Mouse (Mus musculus): Measurements from ENCODE around the gene Gm11444. TPM values are rescaled to one million over a fixed set of nuclear protein-coding genes. Genes with fewer than 3 reads are reported as not detected.

Gene Gm11444
- polyA plus RNA-seq, 1 experiment from 2014 or later, result not detected

DNA sequence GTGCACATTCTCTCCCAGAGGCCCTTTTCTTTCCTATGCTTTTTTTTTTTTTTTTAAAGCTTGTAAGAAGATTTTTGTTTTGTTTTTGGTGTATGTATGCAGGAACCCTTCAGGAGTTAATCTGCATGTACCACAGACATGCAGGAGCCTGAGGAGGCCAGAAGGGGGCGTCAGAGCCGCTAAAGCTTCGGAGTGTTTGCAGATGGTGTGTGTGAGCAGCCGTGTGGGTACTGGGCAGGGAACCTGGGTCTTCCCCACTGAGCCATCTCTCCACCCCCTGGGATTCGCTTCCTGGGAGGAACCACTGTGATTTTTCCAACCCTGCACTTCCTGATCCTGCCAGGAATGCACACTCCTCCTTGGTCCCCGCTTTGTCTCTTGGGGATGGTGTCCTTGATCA, 625 bp upstream of the Gm11444 start:
- no peak overlapping the region for H3K27ac ChIP-seq (replicated peaks)
- DNase-seq (ENCODE audit: low spot score) (no peak), ATAC-seq (ENCODE audit: low FRiP score, low TSS enrichment) (no peak)
- no peaks in the 10 kb centered on the region for H3K9me3 ChIP-seq (ENCODE audit: control insufficient read depth, low read length)
- 29% methylated on average over 6 of the region's 6 CpGs for WGBS
- H3K4me2 ChIP-seq (replicated peaks; ENCODE audit: low read depth), result no peak overlapping the region
- no peaks in the 10 kb centered on the region for H3K27me3 ChIP-seq (ENCODE audit: control insufficient read depth, insufficient read depth, low read length)
- no peak overlapping the region for H3K9ac ChIP-seq (ENCODE audit: low read length)
- no peaks in the 10 kb centered on the region for H3K36me3 ChIP-seq (ENCODE audit: control insufficient read depth, insufficient read depth, low read length)
- TF ChIP-seq EP300 (optimal IDR thresholded peaks at IDR 0.05), result no peak
- peak; percentile 58 for TF ChIP-seq CTCF (IDR thresholded peaks at IDR 0.05; ENCODE audit: low read depth)
- H3K4me3 ChIP-seq (ENCODE audit: low read depth, low read length), result no peak overlapping the region
- no peaks in the 10 kb centered on the region for H3K4me1 ChIP-seq (replicated peaks; ENCODE audit: control insufficient read depth, insufficient read depth)

DNA sequence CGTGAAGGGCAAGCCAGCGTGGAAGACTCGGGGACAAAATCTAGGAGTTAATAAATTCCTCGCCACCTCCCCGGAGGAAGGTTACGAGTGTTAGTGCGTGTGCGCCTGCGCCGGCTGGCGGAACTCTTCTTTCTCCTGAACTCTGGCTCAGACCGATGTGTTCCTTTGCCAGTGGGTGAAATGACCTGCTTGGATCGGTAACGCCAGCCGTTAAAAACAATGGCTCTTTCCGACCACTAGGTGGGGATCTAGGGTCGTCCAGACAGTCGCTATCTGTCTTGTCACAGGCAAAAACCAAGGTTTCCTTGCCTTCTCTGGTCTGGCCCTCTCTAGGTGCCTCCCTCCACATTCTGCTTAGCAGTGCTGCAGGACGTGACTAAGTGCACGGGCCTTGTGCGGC, 1.1 kb downstream of the Gm11444 start:
- DNase-seq (ENCODE audit: low spot score) (peak; percentile 72), ATAC-seq (ENCODE audit: low FRiP score, low TSS enrichment) (peak; percentile 48; the same call in 1 of the 2 replicates)
- WGBS, result 6% methylated on average over 21 of the region's 21 CpGs
- Histone ChIP-seq H3K9me3 (ENCODE audit: control insufficient read depth, low read length) (no peaks in the 10 kb centered on the region), H3K4me2 (replicated peaks; ENCODE audit: low read depth) (peak overlapping the region; percentile 49), H3K9ac (ENCODE audit: low read length) (0 out of 2 replicates have a peak overlapping the region, but pooled peaks have one; percentile 31), H3K4me1 (replicated peaks; ENCODE audit: control insufficient read depth, insufficient read depth) (no peaks in the 10 kb centered on the region), H3K27ac (replicated peaks) (no peak overlapping the region), H3K36me3 (ENCODE audit: control insufficient read depth, insufficient read depth, low read length) (no peaks in the 10 kb centered on the region), H3K4me3 (ENCODE audit: low read depth, low read length) (0 out of 2 replicates have a peak overlapping the region, but pooled peaks have one; percentile 10), H3K27me3 (ENCODE audit: control insufficient read depth, insufficient read depth, low read length) (no peaks in the 10 kb centered on the region)
- TF ChIP-seq CTCF (IDR thresholded peaks at IDR 0.05; ENCODE audit: low read depth) (peak; percentile 95), EP300 (optimal IDR thresholded peaks at IDR 0.05) (no peak)

DNA sequence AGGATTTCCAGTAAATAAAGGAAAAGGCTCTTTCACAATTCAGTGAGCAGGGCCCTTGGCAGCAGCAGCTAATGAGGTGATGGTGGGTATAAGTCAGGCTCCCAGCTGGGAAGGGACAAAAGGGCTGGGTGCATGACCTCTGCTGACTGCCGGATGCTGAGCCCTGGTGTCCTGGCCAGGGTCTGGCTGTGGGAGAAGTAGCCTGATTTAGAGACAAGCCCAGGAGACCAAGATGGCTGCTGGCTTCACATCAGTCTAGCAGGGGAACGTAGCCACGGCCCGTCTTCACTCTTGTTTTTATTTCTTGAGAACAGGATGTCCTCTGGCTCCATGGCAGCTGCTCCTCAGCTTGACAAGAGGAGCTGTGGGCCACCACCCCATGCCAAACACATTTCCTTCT, 3.6 kb downstream of the Gm11444 start:
- no peak for ATAC-seq (ENCODE audit: low FRiP score, low TSS enrichment)
- peak overlapping the region; percentile 56 for H3K27ac ChIP-seq (replicated peaks)

DNA sequence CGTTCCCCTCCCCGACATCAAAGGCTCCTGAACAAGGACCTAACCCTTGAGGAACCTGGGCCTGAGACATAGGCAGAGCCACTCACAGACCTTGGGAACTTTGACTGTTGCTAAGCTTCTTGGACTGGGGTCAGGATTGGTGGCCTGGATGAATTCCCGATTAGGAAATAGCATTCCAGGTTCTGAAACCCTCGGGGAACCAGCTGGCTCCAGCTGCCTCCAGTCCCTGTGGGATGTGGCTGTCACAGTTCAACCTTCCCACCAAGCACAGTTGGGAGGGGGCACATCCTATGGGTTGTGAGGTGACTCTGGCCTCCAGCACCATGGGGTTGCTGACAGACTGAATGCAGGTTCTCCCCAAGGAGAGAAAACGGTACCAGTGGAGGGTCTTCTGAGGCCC, 4.2 kb downstream of the Gm11444 start:
- DNase-seq (ENCODE audit: low spot score) (no peak), ATAC-seq (ENCODE audit: low FRiP score, low TSS enrichment) (no peak; the same call in 1 of the 2 replicates)
- 43% methylated on average over 5 of the region's 5 CpGs for WGBS
- no peaks in the 10 kb centered on the region for H3K36me3 ChIP-seq (ENCODE audit: control insufficient read depth, insufficient read depth, low read length)
- H3K9me3 ChIP-seq (ENCODE audit: control insufficient read depth, low read length), result no peaks in the 10 kb centered on the region
- no peak overlapping the region for H3K4me3 ChIP-seq (ENCODE audit: low read depth, low read length)
- H3K27ac ChIP-seq (replicated peaks), result peak overlapping the region; percentile 56
- H3K27me3 ChIP-seq (ENCODE audit: control insufficient read depth, insufficient read depth, low read length), result no peaks in the 10 kb centered on the region; the same call in 1 of the 2 replicates
- H3K9ac ChIP-seq (ENCODE audit: low read length), result no peak overlapping the region
- H3K4me1 ChIP-seq (replicated peaks; ENCODE audit: control insufficient read depth, insufficient read depth), result peaks cover 4% of the 10 kb centered on the region; the same call in 1 of the 2 replicates
- H3K4me2 ChIP-seq (replicated peaks; ENCODE audit: low read depth), result no peak overlapping the region
- no peak for TF ChIP-seq CTCF (IDR thresholded peaks at IDR 0.05; ENCODE audit: low read depth)
- TF ChIP-seq EP300 (optimal IDR thresholded peaks at IDR 0.05), result no peak

More for the DNA sequence above, 3.6 kb downstream of the Gm11444 start:
- H3K9ac ChIP-seq (ENCODE audit: low read length), result no peak overlapping the region
- no peak for TF ChIP-seq EP300 (optimal IDR thresholded peaks at IDR 0.05)
- TF ChIP-seq CTCF (IDR thresholded peaks at IDR 0.05; ENCODE audit: low read depth), result no peak
- H3K27me3 ChIP-seq (ENCODE audit: control insufficient read depth, insufficient read depth, low read length), result no peaks in the 10 kb centered on the region
- H3K4me3 ChIP-seq (ENCODE audit: low read depth, low read length), result no peak overlapping the region
- H3K9me3 ChIP-seq (ENCODE audit: control insufficient read depth, low read length), result no peaks in the 10 kb centered on the region
- no peak overlapping the region for H3K4me2 ChIP-seq (replicated peaks; ENCODE audit: low read depth)
- H3K4me1 ChIP-seq (replicated peaks; ENCODE audit: control insufficient read depth, insufficient read depth), result peaks cover 4% of the 10 kb centered on the region; the same call in 1 of the 2 replicates
- WGBS, result 77% methylated on average over 4 of the region's 4 CpGs
- no peak for DNase-seq (ENCODE audit: low spot score)
- H3K36me3 ChIP-seq (ENCODE audit: control insufficient read depth, insufficient read depth, low read length), result no peaks in the 10 kb centered on the region

DNA sequence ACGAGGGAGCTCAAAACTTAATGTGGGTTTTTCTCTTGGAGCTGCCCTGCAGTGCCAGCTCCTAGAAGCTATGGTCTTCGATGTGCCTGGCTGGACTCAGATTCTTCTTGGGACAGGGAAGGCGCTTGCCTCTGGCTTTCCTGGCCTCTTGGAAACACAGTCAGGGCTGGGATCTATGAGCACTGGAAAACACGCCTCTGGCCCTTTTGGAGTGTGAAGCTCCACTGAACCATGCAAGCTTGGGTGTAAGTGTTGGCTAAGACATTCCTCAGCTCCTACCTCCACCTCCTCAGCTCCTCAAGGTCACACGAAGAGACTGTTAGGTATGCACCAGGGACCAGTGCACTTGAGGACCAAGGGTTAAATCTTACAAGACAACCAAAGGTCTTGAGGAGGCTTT, 5.2 kb downstream of the Gm11444 start:
- H3K27ac ChIP-seq (replicated peaks), result peak overlapping the region; percentile 69; the same call in 1 of the 2 replicates
- H3K4me1 ChIP-seq (replicated peaks; ENCODE audit: control insufficient read depth, insufficient read depth), result peaks cover 4% of the 10 kb centered on the region; the same call in 1 of the 2 replicates
- DNase-seq (ENCODE audit: low spot score), result no peak
- ATAC-seq (ENCODE audit: low FRiP score, low TSS enrichment), result no peak
- TF ChIP-seq CTCF (IDR thresholded peaks at IDR 0.05; ENCODE audit: low read depth) (no peak), EP300 (optimal IDR thresholded peaks at IDR 0.05) (no peak)
- peak overlapping the region; percentile 85; the same call in 1 of the 2 replicates for H3K4me2 ChIP-seq (replicated peaks; ENCODE audit: low read depth)
- no peak overlapping the region for H3K9ac ChIP-seq (ENCODE audit: low read length)
- H3K4me3 ChIP-seq (ENCODE audit: low read depth, low read length), result 0 out of 2 replicates have a peak overlapping the region, but pooled peaks have one; percentile 55
- no peaks in the 10 kb centered on the region for H3K9me3 ChIP-seq (ENCODE audit: control insufficient read depth, low read length)
- H3K27me3 ChIP-seq (ENCODE audit: control insufficient read depth, insufficient read depth, low read length), result peaks cover 2% of the 10 kb centered on the region; the same call in 1 of the 2 replicates
- WGBS, result 42% methylated on average over 5 of the region's 5 CpGs
- peaks cover 4% of the 10 kb centered on the region; the same call in 1 of the 2 replicates for H3K36me3 ChIP-seq (ENCODE audit: control insufficient read depth, insufficient read depth, low read length)
